Mouse (Mus musculus) frontal cortex, postnatal 10 days (tissue): Measurements from ENCODE around the gene Cry2.
"Not testable (repeated sequence)": the region's sequence is repeated elsewhere in the genome, so short reads cannot be mapped to it uniquely, and the experiment has no call there.

Experiments
- DNase-seq, 2 experiments: peaks; one replicate each; pipeline ENCODE4 v3.0.0; 2022; ENCODE audit warnings: low spot score in 2 of 2, mixed read lengths in 1 of 2

The Cry2 gene

DNA sequence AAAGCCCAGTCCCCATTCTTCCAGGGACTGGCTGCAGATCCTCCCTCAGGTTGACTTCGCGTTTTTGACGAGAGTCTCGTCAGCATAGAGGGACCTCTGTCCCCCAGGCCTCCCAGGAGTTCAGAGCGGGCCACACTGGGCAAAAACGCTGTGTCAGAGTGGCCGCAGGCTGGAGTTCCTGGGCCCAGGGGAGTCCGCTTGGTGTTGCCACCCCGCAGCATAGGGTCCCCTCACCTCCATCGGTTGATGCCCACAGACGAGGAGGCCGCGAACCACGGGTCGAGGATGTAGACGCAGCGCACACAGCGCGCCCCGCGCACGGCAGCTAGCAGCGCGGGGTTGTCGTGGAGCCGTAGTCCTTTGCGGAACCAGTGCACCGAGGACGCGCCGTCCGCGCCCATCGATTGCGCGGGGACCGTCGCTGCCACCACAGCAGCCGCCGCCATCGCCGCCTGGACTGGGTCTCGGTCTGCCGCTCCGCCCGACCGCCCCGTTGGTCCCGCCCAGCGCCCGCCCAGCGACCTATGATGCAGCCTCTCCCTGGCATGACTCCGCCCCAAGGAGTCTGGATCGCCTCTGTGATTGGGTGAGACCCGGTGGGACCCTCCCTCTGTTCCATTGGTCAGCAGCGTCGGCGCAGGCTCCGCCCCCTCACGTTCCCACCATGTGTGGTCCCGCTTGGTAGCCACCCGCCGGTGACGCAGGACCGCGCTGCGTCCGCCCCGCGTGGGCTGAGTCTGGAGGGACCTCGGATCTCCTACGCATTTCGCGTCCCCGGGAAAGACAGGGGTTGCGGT, at the start of gene Cry2:
Gene Cry2 (minus strand): TSS at position 466 of the 797 bp plus-strand sequence.
- peak; percentile 99 for DNase-seq

DNA sequence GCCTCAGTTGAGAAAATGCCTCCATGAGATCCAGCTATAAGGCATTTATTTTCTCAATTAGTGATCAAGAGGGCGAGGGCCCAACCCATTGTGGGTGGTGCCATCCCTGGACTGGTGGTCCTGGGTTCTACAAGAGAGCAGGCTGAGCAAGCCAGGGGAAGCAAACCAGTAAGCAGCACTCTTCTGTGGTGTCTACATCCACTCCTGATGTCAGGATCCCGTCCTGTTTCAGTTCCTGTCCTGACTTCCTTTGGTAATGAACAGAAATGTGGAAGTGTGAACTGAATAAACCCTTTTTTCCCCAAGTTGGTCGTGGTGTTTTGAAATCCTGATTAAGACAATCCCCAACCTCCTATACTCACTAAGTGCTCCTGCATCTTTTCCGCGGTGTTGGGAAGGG, 49.7 kb upstream of the Cry2 start:
- no peak for DNase-seq

DNA sequence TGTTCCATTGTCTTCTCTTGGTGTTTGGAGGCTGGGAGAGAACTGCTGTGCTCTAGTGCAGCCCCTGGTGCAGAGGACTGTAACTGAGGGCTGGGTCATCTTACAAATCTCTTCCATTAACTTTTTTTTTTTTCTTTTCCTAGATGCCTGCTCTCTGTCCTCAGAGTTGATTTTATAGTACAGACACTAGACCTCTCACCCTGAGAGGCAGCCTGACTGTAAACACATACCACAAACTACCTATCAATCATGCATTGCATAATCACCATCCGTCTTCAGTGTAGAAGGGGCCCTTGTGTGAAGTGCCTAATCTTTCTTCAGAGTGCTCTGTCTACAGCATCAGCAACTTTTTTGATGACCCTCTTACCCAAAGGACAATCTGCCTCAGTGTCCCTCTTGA, 48.7 kb upstream of the Cry2 start:
- no peak for DNase-seq

DNA sequence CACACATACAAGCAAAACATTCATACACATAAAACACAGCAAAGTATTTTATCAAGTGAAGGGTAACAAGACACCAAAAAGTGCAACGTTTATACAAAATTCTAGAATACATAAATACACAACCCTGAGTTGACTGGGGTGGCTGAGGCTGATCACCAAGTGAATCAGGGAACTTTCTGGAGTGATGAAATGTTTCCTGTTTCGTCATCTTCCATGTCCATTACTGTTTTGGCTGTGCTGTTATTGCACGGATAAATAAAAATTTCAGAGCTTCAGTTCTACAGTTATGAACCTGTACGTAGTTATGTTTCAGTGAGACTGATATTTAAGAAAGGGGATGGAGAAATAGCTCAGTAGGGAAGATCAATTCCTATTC, 44.5 kb upstream of the Cry2 start:
- DNase-seq: no peak

DNA sequence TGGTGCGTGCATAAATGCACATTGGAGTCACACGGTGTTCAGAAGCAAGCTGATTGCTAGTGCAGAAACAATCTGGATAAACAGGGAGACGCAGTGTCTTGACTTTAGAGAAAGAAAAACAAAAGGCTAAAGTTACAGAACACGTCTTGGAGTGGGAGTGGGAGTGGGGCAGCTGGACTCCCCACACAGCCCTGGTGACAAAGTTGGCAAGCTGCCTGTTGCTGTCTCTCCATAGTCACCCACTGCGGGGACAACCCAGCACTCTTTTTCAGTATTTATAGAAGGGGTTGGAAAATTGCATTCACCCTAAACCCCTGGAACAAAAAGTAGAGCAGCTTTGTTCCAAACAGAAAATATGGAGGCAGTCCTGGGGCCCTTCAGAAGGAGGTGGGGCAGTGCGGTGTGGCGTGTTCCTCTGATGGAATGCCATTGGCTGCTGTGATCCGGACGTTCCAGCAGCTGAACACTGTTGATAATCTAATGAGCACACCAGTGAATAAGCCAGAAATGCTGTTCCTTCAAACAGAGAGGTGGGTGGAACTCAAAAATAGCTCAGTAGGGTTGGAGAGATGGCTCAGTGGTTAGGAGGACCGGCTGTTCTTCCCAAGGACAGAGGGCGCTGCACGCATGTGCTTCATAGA, 43.9 kb upstream of the Cry2 start:
- no peak for DNase-seq

DNA sequence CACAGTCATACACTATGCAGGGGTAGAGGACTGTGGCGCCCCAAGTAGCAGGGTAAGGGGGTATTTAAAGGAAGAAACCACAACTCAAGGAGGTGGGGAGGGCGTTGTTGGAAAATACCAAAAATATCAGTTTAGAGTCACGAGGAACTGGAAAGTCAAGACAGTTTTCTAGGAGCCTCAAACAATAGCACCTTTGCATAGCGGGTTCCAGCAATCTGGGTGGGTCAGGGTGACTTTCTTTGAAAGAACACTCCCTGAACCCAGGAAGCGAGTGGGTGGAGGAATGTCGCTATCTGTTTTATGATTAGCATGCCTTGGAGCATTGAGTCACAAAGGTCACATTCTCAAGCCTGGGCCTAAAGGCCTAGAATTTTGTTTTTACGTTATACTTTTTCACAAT, 42.7 kb upstream of the Cry2 start:
- not testable (repeated sequence) for DNase-seq

DNA sequence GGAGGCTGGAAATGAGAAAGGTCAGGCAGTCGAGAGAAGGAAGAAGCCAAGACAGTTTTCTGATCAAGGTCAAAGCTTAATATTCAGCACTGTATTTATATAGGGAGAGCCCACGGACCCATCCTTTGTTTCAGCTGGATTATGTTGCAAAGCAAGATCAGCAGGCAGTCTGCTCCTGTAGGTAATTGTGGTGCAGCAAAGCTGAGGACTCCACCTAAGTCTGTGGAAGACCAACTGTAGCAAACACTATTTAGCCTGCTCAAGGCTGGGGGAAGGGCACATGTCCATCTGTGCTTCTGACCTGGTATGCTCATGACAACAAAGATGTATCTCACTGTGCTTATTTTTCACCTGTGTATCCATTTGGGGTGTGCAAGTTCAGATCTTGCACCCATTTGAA, 41.9 kb upstream of the Cry2 start:
- no peak for DNase-seq

DNA sequence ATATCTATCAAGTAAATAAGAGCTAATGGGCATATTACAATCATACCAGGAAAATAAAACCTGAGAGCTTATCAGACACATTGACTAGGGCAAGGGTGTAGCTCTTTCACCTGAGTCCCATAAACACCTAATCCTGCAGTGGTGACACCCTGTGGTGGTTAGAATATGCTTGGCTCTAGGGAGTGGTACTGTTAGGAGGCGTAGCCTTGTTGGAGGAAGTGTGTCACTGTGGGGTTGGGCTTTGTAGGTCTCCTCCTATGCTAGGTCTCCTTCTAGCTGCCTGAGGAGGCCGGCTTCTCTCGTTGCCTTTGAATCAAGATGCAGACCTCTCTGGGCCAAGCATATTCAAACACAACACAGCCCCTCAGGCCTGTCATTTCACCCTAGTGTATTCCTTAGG, 41.1 kb upstream of the Cry2 start:
- no peak for DNase-seq

DNA sequence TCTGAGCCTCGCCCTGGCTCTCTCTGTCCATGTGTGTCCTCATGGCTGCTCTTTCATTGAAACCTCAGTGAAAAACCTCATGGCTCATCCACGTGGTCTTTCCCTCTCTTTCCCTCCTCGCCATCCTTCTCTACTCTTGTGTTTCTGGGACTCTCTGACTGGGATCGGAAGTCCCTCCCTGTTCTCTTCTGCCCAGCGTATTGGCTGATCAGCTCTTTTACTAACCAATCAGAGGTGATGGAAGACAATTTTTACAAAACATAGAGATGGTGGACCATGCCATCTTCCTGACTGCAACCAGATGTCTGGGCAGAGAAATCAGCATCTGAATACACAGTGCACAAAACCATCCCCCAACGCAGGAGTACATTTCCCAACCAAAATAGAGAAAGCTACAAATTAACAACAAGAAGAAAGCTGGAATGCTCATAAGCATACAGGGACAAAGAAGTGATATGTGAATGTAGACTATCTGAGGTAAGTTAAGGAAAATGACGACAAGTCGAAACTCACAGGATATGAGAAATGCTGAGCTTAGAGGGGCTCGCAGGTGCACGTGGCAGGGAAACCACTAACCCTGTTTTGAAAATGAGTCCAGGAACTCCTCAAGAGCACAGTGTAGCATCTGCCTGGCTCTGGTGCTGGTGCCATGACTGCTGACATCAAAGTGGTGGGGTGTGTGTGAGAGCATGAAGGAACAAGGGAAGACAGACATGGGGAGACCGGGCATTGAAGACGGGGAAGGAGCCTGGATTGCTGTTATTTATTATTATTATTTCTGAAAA, 38.2 kb upstream of the Cry2 start:
- no peak for DNase-seq

DNA sequence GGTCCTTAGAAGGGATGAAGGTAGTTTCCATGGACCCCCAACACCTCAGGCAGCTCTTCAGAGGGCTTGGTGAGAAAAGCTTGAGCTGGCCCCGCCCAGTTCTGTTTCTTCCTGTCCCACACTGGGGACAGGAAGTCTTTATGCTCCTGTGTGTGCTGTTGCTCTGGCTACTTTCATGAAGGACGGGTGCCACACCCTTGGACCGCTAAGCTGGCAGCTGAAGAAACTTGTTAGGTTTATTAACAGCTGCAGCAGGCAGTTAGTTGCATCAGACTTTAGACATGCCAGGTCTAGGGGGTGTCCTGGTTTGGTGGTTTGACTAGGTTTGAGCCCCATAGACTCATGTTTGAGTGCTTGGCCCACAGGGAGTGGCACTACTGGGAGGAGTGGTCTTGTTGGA, 30.8 kb upstream of the Cry2 start:
- DNase-seq: no peak

DNA sequence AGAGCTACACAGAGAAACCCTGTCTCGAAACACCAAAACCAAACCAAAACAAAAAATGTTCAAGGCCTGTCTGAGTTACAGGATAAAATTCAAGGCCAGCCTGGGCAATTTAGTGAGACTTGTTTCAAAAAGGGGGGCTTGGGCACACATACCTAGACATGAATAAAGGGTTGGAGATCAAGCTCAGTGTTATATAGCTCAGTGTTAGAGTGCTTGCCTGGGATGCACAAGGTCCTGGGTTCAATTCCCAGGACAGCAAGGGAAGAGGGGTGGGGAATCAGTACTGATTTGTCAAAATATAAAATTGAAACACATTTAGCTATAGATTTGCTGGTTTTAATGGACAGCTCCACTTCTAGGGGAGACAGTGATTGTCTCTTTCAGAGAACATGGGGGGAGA, 27.4 kb upstream of the Cry2 start:
- no peak for DNase-seq

DNA sequence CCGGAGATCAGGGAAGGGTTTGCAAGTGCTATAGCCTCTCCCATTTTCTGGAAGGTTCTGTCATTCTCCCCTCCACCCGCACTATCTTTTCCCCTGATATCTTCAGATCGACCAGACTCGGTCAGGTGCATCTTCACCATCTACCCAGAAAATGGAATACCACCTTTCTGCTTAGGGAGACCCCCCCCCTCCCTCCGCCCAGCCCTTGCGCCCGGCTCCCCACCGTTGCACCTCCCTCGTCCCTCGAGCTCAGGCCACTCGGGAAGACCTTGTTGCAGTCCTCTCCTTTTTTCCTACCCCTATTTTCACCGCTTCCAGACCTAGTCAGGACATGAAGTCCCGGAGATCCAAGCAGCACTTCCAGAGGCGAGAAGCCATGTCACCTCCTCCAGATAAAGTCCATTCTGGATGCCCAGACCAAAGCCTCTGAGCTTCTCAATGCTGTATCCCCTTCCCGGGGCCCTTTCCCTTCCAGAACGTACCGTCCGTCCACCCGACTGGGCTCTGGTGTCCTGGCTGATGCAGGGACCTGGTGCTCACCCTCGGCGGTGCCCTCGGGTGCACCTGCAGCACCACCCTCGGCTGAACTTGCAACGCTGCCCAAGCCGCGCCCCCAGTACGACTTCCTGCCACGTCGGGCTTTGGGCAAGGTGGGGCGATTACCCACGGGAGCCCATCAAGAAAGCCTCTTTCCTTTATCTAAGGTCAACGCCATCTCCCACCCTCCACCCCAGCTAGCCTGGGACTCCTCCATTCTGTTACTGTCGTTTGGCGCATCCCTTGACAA, 26.3 kb upstream of the Cry2 start, which contains the start of gene Slc35c1:
Gene Slc35c1 (minus strand): TSS at position 618 of the 787 bp plus-strand sequence.
- DNase-seq: no peak

DNA sequence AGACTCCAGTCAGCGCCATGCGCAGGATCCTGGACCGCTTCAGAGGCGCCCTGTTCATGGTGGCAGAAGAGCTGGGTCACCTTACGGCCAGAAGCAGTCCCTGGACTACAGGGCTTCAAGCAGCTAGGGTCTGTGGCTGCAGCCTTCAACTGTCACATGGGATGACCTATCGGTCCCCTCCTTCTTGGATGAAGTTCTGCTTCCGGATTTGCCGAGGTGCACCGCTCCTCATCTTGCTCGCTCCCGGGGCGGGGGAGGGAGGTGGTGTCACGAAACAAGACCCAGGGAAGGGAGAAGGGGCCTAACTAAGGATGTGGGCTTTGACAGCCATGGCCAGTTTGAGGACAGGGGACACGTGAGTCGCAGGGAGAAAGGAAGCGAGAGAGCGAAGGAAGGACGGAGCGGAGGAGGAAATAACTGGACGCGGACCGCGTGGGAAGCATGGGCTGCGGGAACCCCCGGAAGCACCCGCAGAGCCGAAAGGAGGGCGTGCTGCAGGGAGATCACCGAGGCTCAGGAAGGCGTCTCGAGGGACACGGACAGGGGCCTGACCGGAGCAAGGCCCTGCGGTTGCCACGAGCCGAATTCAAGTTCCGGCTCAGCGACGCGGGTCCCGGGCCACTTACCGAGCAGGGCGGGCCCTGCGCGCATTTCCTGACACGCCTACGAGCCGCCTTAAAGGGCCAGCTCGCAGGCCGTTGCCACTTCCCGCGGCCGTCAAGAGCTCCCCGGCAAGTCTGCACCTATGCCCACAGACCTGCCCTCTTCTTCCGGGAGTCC, 25.5 kb upstream of the Cry2 start:
- DNase-seq: peak; percentile 73 to 77

DNA sequence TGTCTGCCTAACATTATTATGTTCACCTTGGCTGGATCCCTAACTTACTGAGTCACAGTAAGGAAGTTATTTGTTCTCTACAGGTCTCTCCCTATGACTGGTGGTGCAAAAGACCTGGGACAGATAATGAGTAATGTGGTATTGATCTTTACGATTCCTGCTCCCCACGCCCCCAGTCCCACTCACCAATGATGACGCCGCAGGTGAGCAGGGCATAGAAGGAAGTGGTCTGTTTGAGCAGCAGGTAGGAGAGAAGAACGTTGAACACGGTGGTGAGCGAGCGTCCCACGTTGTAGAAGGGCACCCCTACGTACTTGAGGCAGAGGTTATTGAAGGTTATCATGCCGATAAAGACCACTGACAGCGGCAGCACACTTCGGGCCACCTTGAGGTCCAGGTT, 24.6 kb upstream of the Cry2 start:
- no peak for DNase-seq

DNA sequence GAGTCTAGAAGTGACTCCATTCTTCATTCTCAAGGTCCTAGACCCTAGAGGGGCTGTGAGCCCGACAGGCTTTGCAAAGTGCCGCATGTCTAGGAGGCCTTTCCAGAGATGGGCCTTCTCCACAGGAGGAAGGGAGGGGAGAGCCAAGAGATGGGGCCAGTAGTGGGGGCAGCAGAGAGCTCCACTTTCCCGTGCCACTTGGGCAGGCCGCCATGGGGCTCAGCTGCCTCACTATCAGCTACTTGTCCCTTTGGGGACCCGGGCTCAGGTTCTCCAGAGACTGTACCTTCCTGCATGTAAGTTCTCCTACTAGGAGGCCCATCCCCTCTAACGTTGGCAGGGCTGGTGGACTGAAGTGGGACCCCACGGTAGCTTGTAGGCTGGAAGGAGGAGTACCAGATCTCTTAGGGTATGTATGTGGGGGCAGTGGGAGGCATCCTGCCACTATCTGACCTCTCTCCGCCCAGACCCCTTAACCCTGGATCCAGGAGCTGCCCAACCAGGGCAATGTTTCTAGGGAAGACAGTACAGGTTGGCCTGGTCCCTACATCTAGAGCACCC, 23.2 kb upstream of the Cry2 start:
- DNase-seq: no peak

DNA sequence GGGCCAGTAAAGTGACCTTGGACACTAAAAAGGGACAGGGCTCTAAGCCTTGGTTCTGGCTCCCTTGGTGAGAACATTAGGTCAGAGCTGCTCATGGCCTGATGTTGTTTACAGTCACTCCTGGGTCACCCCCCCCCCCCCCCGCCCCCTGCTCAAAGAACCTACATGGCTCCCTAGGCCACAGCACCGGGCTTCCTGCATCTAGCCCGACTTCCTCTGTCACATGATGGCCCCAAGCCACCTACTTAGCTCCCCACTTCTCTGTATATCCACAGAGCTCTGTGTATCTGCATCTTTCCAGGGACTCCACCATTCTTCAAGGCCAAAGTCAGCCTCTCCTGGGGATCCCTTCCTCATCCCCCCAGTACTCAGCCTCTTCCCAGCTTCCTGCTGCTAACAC, 21.9 kb upstream of the Cry2 start:
- no peak for DNase-seq

DNA sequence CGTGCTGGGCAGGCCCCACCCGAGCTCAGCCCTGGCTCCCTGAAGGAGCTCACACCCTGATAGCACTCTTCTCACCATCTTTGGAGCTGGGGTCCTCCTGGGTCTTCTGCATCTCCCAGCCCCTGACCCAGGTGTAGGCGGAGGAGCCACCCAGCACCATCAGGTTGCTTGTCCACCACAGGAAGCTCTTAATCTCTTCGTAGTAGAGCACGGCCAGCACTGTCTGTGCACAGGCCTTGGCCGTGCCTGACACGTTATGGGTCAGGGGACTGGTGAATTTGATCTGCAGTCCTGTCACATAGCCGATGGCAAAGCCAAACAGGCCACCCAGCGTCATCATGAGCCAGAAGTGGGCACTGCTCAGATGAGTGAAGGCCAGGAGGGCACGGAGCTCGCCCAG, 20.3 kb upstream of the Cry2 start:
- no peak for DNase-seq

DNA sequence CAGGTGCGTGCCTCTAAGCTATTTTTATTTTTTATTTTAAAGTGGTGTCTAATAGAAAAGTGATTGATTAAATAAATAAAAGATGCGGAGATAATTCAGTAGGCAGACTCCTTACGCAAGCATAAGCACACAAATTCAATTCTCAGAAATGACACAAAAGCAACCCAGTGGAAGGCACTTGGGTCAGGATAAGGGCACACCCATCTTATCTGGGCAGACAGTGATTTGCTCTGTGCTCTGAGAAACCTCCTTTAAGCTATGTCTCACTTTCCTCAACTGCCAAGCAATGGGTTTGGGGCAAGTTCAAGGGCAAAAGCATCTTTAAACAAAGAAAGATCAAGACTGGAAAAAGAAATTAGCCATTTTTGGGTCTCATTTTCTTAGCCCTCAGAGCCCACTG, 17.3 kb upstream of the Cry2 start:
- no peak for DNase-seq

DNA sequence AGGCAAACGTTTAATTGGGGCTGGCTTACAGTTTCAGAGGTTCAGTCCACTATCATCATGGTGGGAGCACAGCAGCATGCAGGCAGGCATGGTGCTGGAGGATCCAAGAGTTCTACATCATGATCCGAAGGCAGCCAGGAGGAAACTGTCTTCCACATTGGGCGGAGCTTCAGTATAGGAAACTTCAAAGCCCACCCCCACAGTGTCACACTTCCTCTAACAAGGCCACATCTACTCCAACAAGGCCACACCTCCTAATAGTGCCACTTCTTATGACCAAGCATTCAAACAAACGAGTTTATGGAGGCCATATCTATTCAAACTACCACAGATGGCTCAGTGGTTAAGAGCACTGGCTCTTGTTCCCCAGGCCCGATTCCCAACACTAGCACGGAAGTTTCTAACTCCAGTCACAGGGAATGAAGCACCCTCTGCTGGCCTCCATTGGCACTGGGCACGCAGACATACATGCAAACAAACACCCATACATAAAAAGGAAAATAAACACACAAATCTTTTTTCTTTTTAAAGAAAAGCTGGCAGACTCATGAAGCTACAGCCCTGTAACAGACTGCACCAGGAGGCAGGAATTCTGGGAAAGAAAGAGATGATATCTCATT, 13.4 kb upstream of the Cry2 start:
- no peak for DNase-seq

DNA sequence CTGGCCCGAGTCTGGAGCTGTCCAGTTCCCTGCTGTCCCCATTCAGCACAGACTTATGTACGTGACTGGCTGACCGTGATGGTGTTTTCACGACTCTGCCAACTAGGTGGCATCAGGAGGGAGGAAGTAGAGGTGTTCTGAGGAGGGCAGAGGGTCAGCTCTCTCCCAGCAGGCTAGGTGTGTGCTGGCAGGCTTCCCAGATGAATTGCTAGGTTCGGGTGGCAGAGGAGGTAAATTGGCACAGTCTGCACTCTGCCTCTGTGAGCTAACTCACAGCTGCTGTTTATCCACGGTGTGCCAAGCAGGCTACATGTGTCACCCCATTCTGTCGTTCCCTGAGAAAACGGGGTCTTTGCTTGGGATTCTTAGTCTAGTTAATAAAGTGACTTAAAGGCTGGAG, 12.8 kb upstream of the Cry2 start:
- no peak for DNase-seq
